Mouse (Mus musculus) heart, adult 2 months (tissue): ENCODE data around the gene Tpt1. TPM values are rescaled to one million over a fixed set of nuclear protein-coding genes. Genes with fewer than 3 reads are reported as not detected.

Experiments used
- DNase-seq, 2 experiments: peaks; one replicate each; pipeline ENCODE4 v3.0.0; 2021
- H3K27ac ChIP-seq: fragments of 200-600 bp; 2 replicates; pipeline ENCODE4 v1.8.1; 2022
- H3K27me3 ChIP-seq: fragments of 200-500 bp; 2 replicates; pipeline ENCODE4 v1.6.1; 2012; ENCODE audit warnings: mild to moderate bottlenecking, low read length, inconsistent platforms, mixed read lengths; ENCODE audit not compliant: control insufficient read depth, insufficient read depth
- H3K36me3 ChIP-seq: fragments of 200-500 bp; 2 replicates; pipeline ENCODE4 v1.6.1; 2012; ENCODE audit warnings: low read length, inconsistent platforms; ENCODE audit not compliant: control insufficient read depth, insufficient read depth
- H3K4me1 ChIP-seq: fragments of 200-500 bp; 2 replicates; pipeline ENCODE4 v1.6.1; 2011; ENCODE audit warnings: low read length; ENCODE audit not compliant: control insufficient read depth, insufficient read depth
- H3K4me3 ChIP-seq: fragments of 200-600 bp; 2 replicates; pipeline ENCODE4 v1.8.1; 2022
- H3K79me2 ChIP-seq: fragments of 200-500 bp; replicated peaks from 2 replicates; pipeline ENCODE4 v1.6.1; 2012; ENCODE audit warnings: mild to moderate bottlenecking, inconsistent platforms, low read length, moderate library complexity, mixed read lengths; ENCODE audit not compliant: control insufficient read depth, insufficient read depth
- H3K9ac ChIP-seq: fragments of 200-500 bp; 2 replicates; pipeline ENCODE4 v1.6.1; 2012; ENCODE audit warnings: low read depth, mild to moderate bottlenecking, control low read depth, inconsistent platforms, low read length, mixed read lengths
- CTCF ChIP-seq: fragments of 200-600 bp; IDR thresholded peaks from 2 replicates; pipeline ENCODE4 v1.8.1; 2022; ENCODE audit warnings: antibody characterized with exemption, mild to moderate bottlenecking, moderate library complexity
- EP300 ChIP-seq: fragments of 200-500 bp; IDR thresholded peaks from 2 replicates; pipeline ENCODE4 v1.6.1; 2011; ENCODE audit warnings: low read depth, low read length, control low read depth; ENCODE audit not compliant: insufficient read depth
- POLR2A ChIP-seq: fragments of 200-500 bp; IDR thresholded peaks from 2 replicates; pipeline ENCODE4 v1.6.1; 2011; ENCODE audit warnings: mild to moderate bottlenecking, low read depth, low read length, control low read depth; ENCODE audit not compliant: insufficient read depth
- WGBS: fragments of 180-500 bp; shearing (Covaris S2); methylation state at CpG from one replicate; pipeline ENCODE4 v1.1.7; 2018; 5-methylcytosine and 5-hydroxymethylcytosine counted together
- intact Hi-C: fragments of 180-260 bp; cut with DNase I; formaldehyde crosslinking; loops from one replicate; pipeline ENCODE4 v1.15.1; 2025
- polyA plus RNA-seq: library from polyadenylated mRNA; depleted of rRNA; stranded (reverse); fragments of >200 nt; gene quantifications from 2 replicates; pipeline ENCODE4 v1.2.3, GENCODE M21; 2012
- total RNA-seq, 2 experiments: library from RNA; stranded (reverse); gene quantifications; 2 replicates each; pipeline ENCODE4 v1.2.3; 2021

Gene Tpt1
- total and polyA plus RNA-seq, 3 experiments, result 1,026 to 3,343 (median 2,957) TPM

- Histone ChIP-seq H3K4me1 (no peaks in the 10 kb centered on the region), H3K9ac (no peak overlapping the region), H3K36me3 (no peaks in the 10 kb centered on the region), H3K27me3 (no peaks in the 10 kb centered on the region), H3K27ac (no peak overlapping the region), H3K4me3 (no peak overlapping the region), H3K79me2 (no peaks in the 10 kb centered on the region)
- WGBS, result 13% methylated on average over 21 of the region's 21 CpGs
- TF ChIP-seq EP300 (no peak), CTCF (peak; percentile 85)
- intact Hi-C loops, result loop anchor here (1.0 to 10.0 kb wide), 3 partner anchors 201 to 598 kb away; partner anchors contain the start of gene Tsc22d1
- peak; percentile 70 to 79 for DNase-seq
These were observed 31.6 kb downstream of the Tpt1 start for GRCm38 (mm10) chr14:75876320-75877043.

GRCm38 (mm10) chr14:75877297-75877696, 32.4 kb downstream of the Tpt1 start:
- no peak for DNase-seq
- H3K4me3 ChIP-seq, result no peak overlapping the region
- H3K79me2 ChIP-seq, result no peaks in the 10 kb centered on the region
- H3K27me3 ChIP-seq, result no peaks in the 10 kb centered on the region
- intact Hi-C loops, result loop anchor here (10.0 kb wide), 2 partner anchors 538 to 598 kb away; partner anchors contain the start of gene Tsc22d1
- no peak overlapping the region for H3K9ac ChIP-seq
- WGBS, result 72% methylated on average over 3 of the region's 3 CpGs
- no peak overlapping the region for H3K27ac ChIP-seq
- H3K36me3 ChIP-seq, result no peaks in the 10 kb centered on the region
- H3K4me1 ChIP-seq, result no peaks in the 10 kb centered on the region
- TF ChIP-seq CTCF, result no peak
- TF ChIP-seq EP300, result no peak
- no peak for TF ChIP-seq POLR2A

GRCm38 (mm10) chr14:75878980-75879379, 34.1 kb downstream of the Tpt1 start:
- Histone ChIP-seq H3K27ac (no peak overlapping the region), H3K79me2 (no peaks in the 10 kb centered on the region), H3K27me3 (no peaks in the 10 kb centered on the region), H3K9ac (no peak overlapping the region), H3K4me3 (no peak overlapping the region), H3K36me3 (no peaks in the 10 kb centered on the region), H3K4me1 (no peaks in the 10 kb centered on the region)
- DNase-seq, result no peak
- 32% methylated on average over 8 of the region's 8 CpGs for WGBS
- no peak for TF ChIP-seq POLR2A
- TF ChIP-seq EP300, result no peak
- TF ChIP-seq CTCF, result no peak
- intact Hi-C loops, result loop anchor here (10.0 kb wide), 2 partner anchors 536 to 596 kb away; partner anchors contain the start of gene Tsc22d1

GRCm38 (mm10) chr14:75881856-75882255, 37.0 kb downstream of the Tpt1 start:
- 44% methylated on average over 4 of the region's 4 CpGs for WGBS
- no peak overlapping the region for H3K27ac ChIP-seq
- DNase-seq, result no peak
- intact Hi-C loops, result no loop called here
- no peak overlapping the region for H3K4me3 ChIP-seq
- no peaks in the 10 kb centered on the region for H3K79me2 ChIP-seq
- no peaks in the 10 kb centered on the region for H3K27me3 ChIP-seq
- no peak overlapping the region for H3K9ac ChIP-seq
- H3K4me1 ChIP-seq, result no peaks in the 10 kb centered on the region
- no peaks in the 10 kb centered on the region for H3K36me3 ChIP-seq
- no peak for TF ChIP-seq POLR2A
- no peak for TF ChIP-seq EP300
- no peak for TF ChIP-seq CTCF

GRCm38 (mm10) chr14:75883330-75883729, 38.4 kb downstream of the Tpt1 start:
- H3K4me3 ChIP-seq, result no peak overlapping the region
- H3K27me3 ChIP-seq, result no peaks in the 10 kb centered on the region
- H3K9ac ChIP-seq, result no peak overlapping the region
- 69% methylated on average over 5 of the region's 5 CpGs for whole genome bisulfite sequencing
- intact Hi-C loops, result no loop called here
- H3K4me1 ChIP-seq, result no peaks in the 10 kb centered on the region
- no peaks in the 10 kb centered on the region for H3K79me2 ChIP-seq
- H3K27ac ChIP-seq, result no peak overlapping the region
- no peaks in the 10 kb centered on the region for H3K36me3 ChIP-seq
- DNase-seq, result no peak
- TF ChIP-seq EP300 (no peak), POLR2A (no peak), CTCF (no peak)

- intact Hi-C loops, result no loop called here
- Histone ChIP-seq H3K27ac (no peak overlapping the region), H3K79me2 (no peaks in the 10 kb centered on the region), H3K4me1 (no peaks in the 10 kb centered on the region), H3K36me3 (no peaks in the 10 kb centered on the region), H3K27me3 (no peaks in the 10 kb centered on the region), H3K9ac (no peak overlapping the region), H3K4me3 (no peak overlapping the region)
- no peak for DNase-seq
- no peak for TF ChIP-seq CTCF
- TF ChIP-seq POLR2A, result no peak
- no peak for TF ChIP-seq EP300
- WGBS, result 82% methylated on average over 5 of the region's 5 CpGs
These were observed 39.0 kb downstream of the Tpt1 start for GRCm38 (mm10) chr14:75883873-75884272.
